Mouse (Mus musculus): Measurements from ENCODE around the gene Senp3.

DNA sequence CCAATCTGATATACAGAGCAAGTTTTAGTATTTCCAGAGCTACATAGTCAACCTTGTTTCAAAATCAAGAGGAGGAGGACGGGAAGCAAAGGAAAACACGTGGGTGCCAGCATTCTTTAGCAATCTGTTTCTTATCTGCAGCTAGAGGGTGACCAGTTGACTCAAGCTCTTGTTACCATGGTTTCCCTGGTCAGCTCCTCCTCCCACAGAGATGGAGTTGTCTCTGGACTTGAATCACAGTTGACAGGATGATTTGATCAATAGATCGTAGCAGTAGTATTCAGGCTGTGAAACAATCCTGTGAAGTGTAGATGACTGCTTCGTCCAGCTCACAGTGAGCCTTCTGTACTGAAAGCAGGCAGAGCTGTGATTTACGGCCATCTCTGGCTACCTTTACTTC, 34.0 kb upstream of the Senp3 start:
- TF ChIP-seq CTCF (IDR thresholded peaks at IDR 0.05; ENCODE audit: low read depth, low read length) (no peak), EP300 (IDR thresholded peaks at IDR 0.05; ENCODE audit: insufficient read depth, low read depth, low read length) (no peak)
